Mouse (Mus musculus) lung, postnatal 14 days (tissue): ENCODE data around the gene Dgcr6.

Experiments used
- DNase-seq: peaks from one replicate; pipeline ENCODE4 v3.0.0; 2021

Gene Dgcr6

DNA sequence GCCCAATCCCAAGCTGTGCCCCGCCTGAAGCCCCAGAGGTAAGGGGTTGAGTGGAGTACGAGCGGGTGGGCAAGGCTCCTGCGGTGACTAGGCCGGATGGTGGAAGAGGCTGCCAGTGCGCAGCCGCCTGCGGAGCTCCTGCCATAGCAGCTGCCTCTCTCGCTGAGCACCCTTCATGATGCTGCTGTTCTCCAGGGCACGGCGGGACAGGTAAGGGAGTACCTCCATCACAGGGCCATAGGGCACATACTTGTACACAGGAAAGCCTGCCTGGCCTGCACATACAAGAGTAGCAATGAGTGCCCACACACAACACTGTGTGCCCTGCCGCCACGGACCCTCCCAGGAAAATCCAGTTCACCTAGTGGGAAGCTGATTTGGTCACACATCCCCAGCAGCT is 19.4 kb downstream of the Dgcr6 start:
- no peak for DNase-seq

GRCm38 (mm10) chr16:18073259-18073962 is 20.8 kb downstream of the Dgcr6 start:
- no peak for DNase-seq

DNA sequence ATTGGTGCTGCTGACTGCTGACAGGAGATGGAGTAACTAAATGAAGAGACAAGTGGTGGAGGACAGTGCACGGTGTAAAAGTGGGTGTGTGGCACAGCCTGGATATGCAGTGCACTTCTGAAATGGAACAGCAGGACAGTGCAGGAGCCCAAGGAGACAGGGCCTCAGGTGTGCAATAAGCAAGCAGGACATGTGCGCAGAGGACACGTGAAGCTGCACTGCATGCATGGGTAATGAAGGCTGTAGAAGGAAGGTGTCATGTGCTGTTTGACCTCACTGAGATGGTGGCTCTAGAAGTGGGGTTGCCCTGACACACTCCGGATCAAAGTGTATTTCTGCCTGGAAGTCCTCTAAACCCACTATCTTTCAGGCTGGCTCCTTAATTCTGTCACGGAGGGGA is 22.0 kb downstream of the Dgcr6 start:
- DNase-seq = no peak

GRCm38 (mm10) chr16:18075201-18075600 is 22.5 kb downstream of the Dgcr6 start:
- no peak for DNase-seq

- DNase-seq = no peak
Measured at GRCm38 (mm10) chr16:18078314-18079015, 25.8 kb downstream of the Dgcr6 start.

- DNase-seq = no peak
Measured at GRCm38 (mm10) chr16:18079300-18079699, 26.6 kb downstream of the Dgcr6 start.

- DNase-seq = no peak
Measured at GRCm38 (mm10) chr16:18080171-18080570, 27.5 kb downstream of the Dgcr6 start.

DNA sequence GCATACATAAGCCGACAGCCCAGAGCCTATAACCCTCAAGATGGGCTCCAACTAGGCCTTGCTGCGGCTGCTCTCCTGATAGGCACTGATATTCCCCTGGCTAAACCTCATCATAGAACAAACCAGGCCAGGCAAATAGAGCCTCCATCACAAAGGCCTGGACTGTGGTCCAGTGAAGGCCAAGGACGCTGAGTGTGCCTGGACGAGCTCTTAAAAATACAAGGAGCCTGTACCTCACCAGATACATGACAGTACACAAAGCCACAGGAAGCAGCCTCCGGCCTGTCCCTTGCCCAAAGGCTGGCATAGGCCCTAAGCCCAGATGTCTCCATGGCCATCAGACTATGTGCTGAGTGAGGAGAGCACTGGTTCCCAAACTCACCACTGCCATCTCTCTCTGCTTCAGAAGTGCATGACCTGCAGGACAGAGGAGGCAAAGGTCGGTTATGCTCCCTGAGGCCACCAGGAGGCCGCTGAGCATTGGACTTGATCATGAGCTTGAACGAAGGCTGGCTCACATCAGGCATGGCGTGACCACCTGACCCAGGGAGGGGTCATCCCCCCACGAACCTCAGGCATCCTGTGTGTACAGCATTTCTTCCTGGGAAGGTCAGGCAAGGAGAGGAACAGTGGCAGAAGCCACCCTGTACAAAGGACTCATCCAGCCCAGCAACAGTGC is 28.6 kb downstream of the Dgcr6 start:
- no peak for DNase-seq

DNA sequence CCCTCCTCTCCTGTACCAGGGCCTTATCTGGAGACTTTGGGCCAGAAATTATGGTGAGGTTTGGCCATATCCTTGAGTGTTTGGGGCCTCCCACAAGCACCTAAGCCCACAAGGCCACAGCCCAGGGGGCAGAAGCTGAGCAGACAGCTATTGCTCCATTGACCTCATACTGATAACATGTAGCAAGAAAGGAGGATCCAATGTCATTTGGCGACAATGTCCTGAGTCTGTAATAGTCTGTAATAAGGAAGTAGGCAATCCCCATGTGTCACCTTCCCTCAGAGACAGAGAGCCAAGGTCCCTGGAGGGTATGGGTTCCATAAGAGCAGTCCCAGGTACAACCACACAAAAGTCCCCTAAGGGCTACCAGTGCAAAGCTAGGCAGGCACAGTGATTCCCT is 29.6 kb downstream of the Dgcr6 start:
- DNase-seq = no peak

- DNase-seq = peak; percentile 27
Measured at GRCm38 (mm10) chr16:18083231-18083951, 30.7 kb downstream of the Dgcr6 start.

DNA sequence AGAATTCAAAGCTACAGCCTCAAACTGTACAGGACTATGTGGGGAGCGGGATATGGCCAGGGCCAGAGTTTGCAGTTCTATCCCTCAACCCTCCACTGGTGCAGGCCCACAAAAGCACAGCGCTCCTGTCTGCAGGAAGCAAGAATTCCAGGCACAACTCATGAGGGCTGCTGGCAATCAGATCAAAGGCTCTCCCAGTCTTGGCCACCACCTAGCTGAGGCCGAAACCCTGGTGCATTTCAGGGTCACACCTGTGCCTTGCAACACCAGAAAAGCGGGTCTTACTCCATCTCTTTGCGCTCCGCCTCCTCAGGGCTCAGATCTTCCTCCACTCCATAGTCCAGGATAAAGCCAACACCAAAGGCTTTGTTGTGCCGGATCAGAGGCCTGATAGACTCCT is 31.6 kb downstream of the Dgcr6 start:
- no peak for DNase-seq

GRCm38 (mm10) chr16:18087101-18087500 is 34.4 kb downstream of the Dgcr6 start:
- DNase-seq = no peak

DNA sequence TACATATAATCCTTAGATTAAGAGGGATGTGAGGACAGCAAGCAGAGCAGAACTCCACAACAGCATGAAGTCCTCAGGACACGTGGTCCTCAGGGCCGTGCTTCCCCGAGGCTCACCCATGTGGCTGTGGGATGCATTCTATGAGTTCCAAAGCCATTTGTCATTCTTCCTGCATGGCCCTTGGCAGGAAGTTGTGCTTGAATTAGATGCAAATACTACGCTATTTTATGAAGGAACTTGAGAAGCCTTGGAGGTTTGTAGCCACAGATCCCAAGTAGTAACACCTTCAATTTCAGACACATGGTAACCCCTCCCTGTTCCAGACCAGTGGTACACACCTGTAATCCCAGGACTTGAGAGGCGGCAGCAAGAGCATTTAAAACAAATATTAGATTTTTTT is 43.7 kb downstream of the Dgcr6 start:
- DNase-seq = no peak

- no peak for DNase-seq
Measured at GRCm38 (mm10) chr16:18102816-18103215, 50.2 kb downstream of the Dgcr6 start.

GRCm38 (mm10) chr16:18103366-18103765 is 50.7 kb downstream of the Dgcr6 start:
- DNase-seq = no peak

- DNase-seq = no peak
Measured at GRCm38 (mm10) chr16:18103808-18104207, 51.1 kb downstream of the Dgcr6 start.

- DNase-seq = peak; percentile 76
Measured at GRCm38 (mm10) chr16:18108221-18108966, 55.7 kb downstream of the Dgcr6 start.

DNA sequence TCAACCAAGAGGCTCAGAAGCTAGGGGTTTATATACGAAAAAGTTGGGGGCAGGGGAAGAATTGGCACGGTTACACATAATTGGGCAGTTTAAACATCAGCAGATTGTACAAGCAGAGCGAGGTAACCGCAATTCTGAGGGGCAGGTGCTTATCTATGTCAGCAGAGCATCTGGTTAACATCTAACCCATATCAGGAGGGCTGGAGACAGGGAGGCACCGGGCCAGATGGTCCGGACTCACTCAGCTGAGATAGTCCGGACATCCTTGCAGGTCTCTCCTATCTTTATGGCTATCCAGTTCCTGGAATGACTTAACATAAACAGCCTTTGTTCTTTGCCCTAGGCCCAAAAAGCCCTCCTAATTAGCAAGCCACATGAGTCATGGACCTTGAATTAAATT is 58.4 kb downstream of the Dgcr6 start:
- no peak for DNase-seq

DNA sequence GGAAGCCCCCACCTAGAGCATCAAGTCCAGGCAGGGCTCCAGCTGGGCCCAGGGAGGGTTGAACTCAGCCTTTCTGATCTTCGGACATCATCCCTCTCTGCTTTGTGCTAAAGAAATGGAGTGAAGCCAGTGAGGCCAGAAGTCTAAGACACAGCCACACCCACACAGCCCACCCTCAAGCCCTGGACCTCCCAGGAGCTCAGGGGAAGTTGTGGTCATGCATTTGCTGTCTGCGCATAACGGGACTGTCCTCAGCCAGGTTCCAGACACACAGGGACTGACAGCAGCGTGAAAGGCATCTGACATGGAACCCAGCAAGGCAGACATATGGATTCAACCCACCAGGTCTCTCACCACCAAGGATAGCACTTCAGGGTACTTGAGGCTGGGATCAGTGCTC is 63.8 kb downstream of the Dgcr6 start:
- no peak for DNase-seq

GRCm38 (mm10) chr16:18118285-18118684 is 65.6 kb downstream of the Dgcr6 start:
- DNase-seq = no peak

DNA sequence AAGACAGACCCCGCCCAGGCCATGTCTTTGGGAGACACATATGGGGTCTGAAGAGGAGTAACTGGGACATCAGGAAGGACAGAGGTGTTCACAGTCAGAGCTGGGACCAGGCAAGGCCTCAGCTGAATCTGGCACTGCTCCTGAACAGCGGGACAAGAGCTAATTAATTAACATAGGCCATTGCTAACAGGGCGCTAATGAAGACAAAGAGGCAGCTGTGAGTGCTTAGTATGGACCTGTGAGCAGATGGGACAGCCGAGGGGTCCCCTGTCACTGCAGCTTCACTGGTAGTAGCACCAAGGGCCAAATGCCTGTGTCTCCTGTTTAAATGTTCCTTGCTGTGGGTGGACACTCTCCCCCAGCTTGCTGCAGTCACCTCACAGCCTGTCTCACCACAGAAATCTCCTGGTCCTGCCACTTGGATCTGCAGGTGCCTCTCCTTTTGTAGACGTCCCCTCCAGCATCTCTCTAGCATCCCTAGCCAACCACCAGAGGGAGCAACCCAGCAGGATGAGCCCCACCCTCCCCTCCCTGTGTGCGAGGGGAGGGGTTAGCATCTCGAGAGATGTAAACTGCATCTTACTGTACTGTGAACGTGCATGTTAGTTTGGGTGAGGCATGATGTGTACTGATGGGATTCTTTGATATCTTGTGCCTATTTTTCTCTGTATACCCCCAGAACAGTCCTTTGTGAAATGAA is 66.5 kb downstream of the Dgcr6 start:
- DNase-seq = peak; percentile 44
